Mouse (Mus musculus): ENCODE measurements around the gene Smarce1.
"Not testable (repeated sequence)": the region's sequence is repeated elsewhere in the genome, so short reads cannot be mapped to it uniquely, and the experiment has no call there.

The Smarce1 gene

DNA sequence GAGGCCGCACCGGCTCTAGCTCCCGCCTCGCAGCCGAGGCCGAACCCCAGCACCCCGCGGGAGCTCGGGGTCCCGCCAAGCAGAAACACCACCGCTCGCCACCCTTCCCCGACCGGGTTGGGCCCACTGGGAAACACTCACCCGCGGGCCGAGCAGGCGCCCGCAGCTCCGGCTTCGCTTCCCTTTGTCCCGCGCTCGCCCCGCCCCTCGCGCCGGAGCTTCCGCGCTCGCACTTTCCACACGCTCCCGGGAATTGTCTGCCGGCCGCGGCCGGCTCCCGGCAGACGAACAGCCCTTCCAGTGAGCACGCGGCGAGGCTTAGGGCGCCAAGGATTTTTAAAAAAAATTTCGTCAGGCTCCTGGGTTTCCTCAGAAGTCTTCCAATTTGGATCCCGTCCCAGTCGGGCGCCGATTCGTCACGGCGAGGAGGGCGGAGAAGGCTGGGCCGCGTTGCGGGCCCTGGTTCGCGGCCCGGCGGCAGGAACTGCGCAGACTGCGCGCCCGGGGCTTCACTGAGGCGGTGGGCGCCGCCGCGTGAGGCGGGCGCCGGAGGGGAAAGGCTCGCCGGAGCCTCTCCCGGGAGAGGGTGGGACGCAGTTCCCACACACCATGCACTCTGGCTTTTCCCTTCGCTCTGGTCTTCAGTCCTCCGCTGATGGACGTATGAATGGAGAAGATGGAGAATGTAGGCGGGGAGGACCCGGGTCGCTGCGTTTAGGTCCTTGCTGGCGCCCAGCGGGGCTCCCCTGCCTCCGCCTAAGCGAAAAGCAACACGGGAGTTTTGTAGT is at the start of gene Smarce1:
Gene Smarce1 (minus strand): TSS at position 757 of the 788 bp plus-strand sequence.
- DNase-seq, result peak; percentile 63 to 89

DNA sequence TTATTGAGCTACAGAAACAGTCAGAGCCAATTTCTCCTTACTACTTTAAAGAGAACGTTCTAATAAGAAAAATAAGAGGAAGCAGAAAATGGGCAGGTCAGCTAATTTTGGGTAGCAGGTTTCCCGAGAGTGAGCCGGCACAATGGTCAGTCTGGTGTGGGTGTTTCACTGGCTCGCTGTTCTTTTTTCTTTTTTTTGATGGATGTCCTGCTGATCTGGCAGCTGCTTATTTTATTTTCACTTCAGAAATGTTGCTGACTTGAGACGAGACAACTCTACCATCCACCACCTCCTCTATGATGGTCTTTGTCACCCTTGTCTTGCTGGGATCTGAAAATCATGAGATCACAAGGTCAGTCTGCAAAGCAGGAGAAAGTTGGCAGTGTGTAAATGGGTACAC is 49.2 kb upstream of the Smarce1 start:
- no peak for DNase-seq

DNA sequence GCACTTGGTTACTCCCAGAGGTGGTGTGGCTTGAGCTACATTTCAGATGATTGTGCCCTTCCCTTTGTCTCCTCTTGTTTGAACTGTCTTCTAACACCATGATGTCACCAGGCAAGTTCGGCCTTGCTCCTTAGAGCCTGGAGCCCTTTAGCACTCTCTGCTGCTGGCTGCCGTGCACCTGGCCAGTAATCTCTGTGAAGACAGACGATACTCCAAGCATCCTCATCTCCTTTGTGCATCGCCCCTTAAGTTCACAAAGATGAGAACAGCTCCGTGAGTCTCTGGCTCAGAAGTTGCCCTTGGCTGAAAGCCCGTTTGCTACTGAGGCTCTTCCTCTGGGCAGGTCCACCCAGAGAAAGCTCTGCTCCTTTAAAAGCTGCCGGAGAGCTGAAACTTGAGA is 46.0 kb upstream of the Smarce1 start:
- peak in 1 of 2 experiments; percentile 16 for DNase-seq

DNA sequence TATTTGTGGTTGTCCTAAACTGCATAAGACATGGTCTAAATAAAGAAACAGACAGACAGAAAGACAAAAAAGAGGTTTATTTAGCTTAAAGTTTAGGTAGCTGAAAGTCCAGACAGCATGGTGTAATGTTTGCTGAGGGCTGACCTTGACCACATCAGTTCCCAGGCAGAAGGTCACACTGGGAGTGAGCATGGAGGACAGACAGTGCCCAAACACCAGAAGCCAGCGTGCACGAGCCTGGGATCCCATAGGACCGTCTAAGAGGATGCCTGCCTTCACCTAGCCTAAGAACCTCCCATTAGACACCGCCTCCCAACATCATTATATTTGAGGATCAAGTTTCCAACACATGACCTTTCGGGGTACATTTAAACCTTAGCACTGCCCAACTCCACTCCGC is 44.8 kb upstream of the Smarce1 start:
- DNase-seq, result no peak

DNA sequence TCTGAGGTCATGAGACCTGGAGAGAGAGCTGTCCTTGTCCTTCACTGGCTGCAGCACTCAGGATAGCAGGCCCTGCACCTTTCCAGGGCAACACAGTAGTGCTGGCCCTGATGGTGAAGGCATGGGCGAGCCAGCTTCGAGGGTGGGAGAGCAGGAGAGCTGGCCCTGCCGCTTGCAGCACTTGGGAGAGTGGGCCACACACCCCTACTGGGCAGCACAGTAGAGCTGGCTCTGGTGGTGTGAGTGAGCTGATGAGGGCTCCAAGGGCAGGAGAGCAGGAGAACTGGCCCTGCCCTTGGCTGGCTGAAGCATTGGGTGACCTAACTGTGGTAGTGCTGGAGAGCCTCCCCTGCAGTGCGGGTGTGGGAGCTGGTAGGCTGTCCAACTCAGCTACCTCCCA is 41.9 kb upstream of the Smarce1 start:
- no peak for DNase-seq

DNA sequence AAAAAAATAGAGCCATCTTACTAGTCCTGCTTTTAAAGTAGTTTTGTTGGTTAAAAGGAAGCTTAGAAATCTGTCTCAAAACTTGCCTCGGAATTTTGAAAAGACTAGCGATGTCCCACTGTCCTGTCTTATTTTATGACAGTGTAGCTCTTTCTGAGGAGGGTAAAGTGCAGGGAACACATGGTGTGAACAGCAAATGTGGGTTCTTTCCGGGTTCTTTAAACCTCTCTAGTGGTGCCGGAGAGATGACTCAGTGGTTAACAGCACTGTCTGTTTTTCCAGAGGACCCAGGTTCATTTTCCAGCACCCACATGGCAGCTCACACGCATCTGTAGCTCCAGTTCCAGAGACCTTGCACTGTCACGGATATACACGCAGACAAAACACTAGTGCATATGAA is 38.4 kb upstream of the Smarce1 start:
- no peak for DNase-seq

DNA sequence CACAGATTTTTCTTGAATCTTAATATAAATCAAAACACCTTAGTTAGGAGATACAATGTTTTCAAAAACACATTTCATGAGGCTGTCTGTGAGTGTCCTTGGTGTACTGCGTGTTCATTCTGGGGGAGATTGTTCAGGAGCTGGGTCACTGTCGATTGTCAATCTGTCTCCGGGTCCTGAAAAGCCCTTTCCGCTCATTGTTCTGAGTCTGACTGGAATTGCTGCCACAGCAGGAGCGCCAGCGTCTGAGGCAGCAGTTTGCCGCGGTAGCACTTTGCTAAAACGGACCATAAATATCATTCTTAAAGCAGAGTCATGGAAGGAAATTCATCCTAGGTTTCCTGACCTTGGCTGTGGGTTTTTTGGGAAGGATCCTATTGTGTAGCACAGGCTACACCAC is 35.0 kb upstream of the Smarce1 start:
- DNase-seq, result peak; percentile 48 to 56

DNA sequence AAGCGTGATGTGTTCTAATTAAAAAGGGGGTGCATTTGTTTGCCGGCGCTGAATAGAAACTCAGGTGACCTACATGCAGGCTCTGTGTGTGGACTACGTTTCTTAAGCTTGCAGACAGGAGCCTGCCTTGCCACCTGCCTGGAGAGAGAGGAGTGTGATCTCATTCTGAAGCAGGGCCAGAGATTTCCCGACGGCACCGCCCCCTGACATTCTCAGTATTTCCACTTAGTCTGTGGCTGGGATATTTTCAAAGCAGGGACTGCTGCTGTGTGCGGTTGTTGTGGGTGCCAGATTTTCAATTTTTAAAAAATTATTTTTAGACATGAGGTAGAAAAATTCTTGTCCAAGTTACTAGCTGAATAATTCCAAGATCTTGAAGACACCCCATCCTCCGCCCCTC is 34.4 kb upstream of the Smarce1 start:
- peak; percentile 28 to 30 for DNase-seq

DNA sequence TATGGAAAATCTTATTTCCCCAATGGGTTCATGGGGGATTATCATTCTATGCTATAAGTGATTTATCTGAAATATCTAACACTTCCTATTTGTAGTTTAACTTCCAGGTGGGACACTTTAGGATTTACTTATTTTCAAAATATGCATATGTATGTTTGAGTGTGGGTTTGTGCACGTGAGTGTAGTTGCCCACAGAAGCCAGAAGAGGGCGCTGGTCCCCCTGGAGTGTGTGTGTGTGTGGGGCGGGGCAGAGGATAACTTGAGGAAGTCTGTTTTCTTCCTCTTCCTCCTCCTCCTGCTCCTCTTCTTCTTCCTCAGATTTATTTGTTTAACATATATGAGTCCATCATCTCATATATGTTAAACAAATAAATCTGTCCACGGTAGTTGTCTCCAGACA is 25.4 kb upstream of the Smarce1 start:
- no peak for DNase-seq

DNA sequence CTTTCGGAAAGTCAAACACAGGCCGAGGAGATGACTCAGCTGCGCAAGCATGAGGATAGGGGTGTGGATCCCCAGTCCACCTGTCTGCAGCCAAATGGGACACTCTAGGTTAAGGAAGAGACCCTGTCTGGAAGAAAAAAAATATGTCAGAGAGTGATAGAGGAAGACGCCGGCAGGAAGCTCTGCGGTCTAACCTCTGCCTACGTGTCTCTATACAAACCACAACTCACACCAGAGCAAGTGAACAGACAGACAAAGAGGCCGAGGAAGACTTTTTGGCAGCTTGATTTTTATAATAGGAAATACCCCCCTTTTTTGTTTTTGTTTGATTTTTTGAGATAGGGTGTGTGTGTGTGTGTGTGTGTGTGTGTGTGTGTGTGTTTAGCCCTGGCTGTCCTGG is 24.5 kb upstream of the Smarce1 start:
- no peak for DNase-seq

DNA sequence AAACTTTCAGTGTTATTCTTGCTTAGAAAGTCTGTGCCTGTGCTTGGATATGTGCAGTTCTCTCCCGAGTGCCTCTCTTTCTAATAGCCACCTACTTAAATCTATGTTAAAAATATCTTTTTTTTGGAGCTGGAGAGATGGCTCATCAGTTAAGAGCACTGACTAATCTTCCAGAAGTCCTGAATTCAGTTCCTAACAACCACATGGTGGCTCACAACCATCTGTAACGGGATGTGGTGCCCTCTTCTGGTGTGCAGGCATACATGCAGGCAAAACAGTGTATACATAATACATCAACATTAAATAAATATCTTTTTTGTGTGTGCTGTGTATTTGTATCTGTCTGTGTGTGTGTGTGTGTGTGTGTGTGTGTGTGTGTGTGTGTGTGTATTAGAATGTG is 23.1 kb upstream of the Smarce1 start:
- no peak for DNase-seq

DNA sequence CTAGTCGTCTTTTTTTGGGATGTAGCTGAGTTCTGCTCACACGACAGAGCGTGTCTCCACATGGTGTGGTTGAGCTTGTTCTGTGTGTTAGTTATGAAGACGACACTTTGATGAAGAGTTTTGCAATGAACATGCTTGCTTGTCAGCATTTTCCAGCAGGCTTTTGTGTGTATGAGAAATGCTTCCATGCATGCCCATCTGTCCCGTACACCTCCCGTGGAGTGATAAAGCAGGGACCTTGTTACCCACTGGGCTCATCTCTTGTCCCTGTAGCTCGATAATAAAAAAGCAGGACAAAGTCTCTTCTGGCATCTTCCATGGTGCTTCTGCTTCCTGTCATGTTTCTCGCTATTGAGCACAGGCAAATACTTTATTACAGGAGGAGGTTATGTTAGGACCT is 21.9 kb upstream of the Smarce1 start:
- no peak for DNase-seq

DNA sequence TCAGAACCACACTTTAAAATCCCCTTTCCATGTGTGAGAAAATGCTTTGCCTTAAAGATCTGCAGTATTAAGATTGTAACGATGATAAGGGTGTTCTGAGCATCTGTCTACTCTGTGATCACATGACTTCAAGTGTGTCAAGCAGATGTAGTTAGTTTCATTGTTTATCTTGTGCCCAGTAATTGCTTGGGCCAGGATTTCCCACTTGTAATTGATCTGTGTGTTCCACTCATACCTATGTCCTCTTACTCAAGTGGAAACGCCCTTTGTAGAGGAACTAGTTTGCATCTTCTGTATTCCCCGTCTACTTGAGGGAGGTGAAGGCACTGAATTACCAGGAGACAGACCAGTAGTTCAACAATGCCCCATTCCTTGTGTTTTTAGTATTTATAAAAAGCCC is 19.8 kb upstream of the Smarce1 start:
- DNase-seq, result no peak

DNA sequence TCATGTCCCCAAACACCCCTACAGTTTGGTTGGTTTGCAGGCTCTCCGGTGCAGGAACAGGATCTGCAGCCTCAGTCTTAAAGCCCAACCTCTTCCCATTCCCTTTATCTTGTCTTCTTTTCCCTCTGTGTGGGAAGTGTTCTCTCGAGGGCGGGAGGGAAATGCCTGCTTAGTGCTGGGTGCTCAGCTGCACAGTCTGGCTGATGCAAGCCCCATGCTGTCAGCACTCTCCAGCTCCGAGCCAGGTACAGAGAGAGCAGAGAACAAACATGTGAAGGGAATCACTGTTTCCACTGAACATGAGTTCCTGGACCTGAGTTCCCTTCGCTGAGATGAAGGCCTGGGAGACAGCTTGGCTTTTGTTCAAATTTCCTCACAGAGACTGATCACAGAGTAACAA is 19.4 kb upstream of the Smarce1 start:
- DNase-seq, result no peak

DNA sequence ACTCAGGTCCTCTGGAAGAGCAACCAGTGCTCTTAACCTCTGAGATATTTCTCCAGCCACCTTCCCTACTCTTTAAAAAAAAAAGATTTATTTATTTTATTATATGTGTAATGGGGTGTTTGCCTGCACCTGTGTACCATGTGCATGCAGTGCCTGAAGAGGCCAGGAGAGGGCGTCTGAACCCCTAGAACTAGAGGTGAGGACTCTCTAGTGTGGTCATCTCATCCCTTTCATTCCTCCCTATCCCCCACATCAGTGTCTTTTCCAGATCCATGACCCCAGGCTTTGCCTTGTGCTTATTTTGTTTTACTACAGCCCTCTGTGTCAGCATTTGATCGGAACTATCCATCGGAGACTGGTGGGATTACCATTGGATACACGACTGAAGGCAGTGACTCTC is 18.3 kb upstream of the Smarce1 start:
- peak in 1 of 2 experiments; percentile 59 for DNase-seq

DNA sequence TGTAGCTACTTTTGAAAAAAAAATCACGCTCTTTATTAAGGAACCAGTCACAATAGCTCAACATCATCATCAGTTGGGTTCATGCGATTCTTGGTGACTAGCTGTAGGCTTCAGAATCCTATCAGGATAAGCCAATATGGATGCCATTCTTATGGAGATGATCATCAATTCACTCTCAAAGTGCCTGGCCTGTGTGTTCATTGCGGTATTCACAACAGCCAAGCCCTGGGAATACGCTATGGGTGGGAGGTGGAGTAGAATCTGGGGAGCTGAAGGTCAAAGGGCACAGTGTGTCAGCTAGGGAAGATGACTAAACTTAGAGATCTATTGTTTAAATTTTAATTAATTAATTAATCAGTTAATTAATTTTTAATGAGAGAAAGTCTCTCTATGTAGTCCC is 17.1 kb upstream of the Smarce1 start:
- no peak for DNase-seq

DNA sequence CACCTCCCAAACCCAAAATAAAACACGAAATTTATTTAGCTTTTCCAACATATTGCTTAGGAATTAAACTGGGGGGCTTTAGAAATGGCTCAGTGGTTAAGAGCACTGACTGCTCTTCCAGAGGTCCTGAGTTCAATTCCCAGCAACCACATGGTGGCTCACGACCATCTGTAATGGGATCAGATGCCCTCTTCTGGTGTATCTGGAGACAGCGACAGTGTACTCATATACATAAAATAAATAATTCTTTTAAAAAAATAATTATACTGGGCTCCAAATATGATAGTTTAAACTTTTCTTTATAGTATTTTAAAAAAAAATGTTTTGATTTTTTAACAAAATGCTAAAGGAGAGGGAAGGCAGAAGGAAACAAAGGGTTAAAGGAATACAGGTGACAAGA is 13.7 kb upstream of the Smarce1 start:
- DNase-seq, result not testable (repeated sequence)

DNA sequence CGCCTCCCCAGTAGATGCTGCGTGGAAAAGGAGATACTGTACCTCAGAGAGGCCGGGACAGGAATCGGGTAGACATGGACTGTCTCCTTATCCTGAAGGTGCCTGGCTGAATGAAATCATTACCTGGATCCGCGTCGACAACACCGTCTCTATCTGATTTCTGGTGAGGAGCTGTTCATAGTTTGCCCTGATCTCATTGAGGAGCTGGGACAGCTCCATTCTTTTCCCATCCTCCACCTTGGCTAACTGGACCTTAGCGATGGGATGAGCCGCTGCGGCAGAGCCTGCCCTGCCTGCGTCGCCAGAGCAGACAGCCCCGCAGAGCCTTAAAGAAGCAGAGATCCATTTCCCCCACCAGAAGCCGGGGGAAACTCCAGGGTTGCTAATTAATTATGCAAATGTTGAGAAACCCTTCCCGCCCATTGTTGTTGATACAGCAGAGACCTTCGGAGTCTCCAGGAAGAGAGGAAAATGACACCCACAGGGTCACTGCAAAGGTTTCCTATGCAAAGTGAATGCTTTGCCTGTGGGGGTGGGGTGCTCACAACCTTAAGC is 13.1 kb upstream of the Smarce1 start, which contains the start of gene Krt222:
Gene Krt222 (minus strand): TSS at position 266 of the 555 bp plus-strand sequence.
- DNase-seq, result peak; percentile 10 to 33

DNA sequence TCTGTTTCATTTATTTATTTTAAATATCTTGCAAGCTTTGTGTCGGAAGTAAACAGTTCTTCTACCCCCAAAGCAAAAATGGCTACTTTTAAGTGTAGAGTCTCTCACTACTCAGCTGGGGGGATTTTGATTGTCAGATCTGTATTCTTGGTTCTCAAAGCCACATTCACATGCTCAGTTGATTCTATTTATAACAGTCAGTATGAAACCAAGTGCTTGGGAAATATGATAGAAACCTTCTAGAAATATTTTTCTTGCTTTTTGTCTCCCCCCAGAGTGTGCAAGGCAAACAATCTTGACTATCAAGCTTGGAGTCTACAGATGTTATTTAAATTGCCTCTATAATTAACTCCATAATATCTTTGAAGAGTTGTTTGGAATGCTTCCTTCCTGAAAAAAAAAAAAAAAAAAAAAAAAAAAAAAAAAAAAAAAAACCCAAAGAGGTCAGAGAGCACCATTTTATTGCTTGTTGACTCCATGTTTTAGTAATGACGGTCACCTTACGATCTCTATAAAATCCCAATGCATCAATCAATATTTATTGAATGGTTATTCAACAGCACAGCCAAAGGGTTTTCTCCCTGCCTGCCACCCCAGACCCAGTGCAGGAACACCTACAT is 12.5 kb upstream of the Smarce1 start:
- DNase-seq, result no peak

DNA sequence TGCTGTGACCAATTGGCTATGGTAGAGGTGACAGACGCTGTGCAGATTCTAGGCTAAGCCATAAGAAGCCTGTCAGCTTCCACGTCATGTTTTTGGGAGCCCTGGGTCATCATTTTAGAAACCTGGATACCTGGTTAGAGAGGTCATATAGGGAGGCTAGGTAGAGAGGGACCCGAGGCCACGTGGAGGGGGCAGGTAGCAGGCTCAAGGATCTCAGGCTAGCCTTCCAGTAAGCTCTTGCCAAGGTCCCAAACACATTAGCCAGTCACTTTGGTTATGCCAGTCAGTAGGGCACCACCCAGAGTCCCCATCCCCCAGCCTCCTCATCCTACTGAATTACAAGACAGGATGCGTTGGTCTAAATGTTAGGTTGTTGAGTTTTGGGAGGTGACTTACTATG is 11.2 kb upstream of the Smarce1 start:
- DNase-seq, result no peak

DNA sequence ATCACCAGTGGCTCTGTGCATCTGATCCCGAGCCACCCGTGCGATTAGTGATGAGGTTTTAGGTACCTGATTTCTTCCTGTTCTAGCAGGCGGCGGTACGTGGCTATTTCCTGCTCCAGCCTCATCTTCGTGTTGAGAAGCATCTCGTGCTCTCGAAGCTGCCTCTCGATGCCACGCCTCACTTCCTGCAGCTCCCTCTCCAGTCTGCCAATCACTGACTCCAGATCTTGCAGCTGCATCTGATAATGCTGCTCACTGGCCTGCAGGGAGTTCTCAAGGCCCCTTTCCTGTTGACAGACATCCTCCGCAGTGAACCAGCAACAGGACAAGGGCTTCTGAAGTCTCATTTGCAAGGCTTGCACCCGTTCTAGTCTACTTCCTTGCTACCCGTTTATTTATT is 7.7 kb upstream of the Smarce1 start:
- no peak for DNase-seq

DNA sequence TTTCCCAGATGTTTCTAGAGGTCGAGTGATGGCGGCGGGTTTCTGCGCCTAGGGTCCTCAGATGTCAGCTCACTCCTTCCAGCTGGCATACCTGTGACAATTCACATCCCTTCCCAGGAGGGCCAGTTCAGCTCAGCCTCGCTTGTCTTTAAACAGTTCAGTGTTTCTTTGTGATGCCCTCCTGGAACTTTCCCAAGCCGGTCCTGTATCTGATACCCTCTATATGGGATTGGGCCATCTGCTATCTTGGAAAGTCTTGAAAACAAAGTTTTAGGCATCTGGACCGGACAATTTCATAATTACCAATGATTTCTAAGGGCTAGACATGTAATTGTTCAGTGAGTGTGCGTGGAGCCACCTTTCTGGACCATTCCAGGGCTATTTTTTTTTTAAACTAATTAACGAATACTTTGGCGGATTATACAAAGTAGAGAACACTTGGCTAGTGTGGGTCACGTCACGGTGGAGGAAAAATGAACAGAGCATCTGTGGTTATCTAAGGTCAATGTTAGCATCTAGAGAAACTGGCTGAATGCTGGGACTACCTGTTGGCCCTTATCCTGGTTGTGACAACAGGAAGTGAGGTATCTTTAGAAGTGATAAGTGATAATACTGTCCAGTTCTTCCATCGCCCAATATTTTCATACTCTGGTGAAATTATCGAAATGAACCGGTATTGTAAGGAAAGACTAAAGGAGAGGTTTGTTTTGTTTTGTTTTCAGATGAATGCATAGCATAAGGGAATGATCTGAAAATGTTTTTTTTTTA is 416 bp upstream of the Smarce1 start:
- no peak for DNase-seq

DNA sequence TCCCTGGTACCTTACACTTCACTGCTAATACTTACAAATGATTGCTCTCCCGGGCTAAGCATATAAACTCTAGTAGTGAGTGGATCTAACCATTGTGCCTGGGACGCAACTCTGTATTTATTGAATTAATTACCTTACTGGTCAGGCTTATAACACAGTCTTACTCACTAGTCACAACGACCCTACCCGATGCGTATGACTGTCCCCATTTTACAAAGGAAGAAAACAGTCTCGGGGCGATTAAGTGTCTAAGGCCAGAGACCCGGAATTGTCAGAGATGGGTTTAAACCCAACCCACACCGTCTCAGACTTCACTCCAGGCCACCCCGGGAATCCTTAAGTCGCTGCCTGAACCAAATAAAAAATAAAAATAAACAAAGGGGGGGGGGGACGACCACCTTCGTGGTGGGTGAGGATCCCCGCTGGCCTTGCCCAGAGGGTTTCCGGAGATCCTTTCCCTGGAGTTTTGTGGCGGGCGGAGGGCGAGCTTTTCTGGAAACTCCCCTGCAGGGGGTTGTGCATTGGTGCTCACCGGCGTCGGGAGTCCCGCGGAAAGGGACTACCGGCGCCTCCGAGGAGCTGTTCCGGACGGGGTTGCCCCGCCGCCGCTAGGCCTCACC is 1.1 kb downstream of the Smarce1 start:
- DNase-seq, result no peak

Measured in kidney, postnatal 36 days (tissue).